Mouse (Mus musculus): ENCODE results near the gene Mr1.
"Not testable (repeated sequence)": the region's sequence is repeated elsewhere in the genome, so short reads cannot be mapped to it uniquely, and the experiment has no call there.

Gene Mr1

DNA sequence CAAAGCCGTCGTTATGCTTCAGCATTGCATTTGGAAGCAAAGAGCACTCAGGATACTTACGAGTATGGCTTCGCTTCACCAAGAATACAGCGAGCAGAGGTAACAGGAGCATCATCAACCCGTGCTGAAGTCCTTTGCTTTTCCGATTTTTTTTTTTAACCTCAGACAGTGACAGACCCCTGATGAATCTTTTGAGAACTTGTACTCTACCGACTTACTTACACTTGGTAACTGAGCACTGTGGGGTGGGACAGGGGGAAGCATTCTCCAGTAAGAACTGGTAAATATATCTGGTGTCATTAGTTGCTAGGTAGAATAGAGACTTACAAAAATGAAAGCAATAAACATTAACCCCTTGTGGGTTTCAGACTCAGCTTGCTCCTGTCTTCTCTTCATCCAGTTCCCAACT is at the start of gene Mr1:
Mr1 (minus strand) TSS at position 243 of the 409 bp plus-strand sequence.
- H3K27me3 ChIP-seq (ENCODE audit: control insufficient read depth, insufficient read depth, low read length, poor library complexity, severe bottlenecking) = no peaks in the 10 kb centered on the region
- DNase-seq (ENCODE audit: low read depth, low spot score) = peak; percentile 85
- H3K36me3 ChIP-seq (ENCODE audit: control insufficient read depth, insufficient read depth, low read length, poor library complexity, severe bottlenecking) = no peaks in the 10 kb centered on the region

DNA sequence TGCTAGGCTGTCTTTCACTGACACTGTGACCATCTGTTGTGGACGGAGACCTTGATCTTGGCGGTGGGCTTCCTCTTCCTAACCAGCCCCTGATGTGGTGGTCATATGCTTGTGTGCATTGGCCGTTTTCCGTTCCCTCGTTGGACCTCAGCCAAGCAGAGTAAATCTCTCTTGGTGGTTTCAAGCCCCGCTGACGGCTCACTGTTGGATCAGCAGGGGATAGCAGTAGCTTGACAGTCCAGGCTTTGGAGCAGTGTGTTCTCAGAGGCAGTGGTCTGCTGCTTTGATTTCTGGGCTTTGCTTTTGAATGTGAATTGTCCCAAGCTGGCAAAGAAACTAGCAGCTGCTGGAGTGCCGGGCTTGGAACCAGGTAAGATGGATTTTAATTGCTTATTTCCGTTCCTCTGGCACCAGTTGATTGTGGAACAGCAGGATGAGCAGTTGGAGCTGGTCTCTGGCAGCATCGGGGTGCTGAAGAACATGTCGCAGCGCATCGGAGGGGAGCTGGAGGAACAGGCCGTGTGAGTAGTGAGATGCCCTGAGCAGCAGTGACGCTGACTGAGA is 46.3 kb upstream of the Mr1 start:
- no peak for DNase-seq (ENCODE audit: low read depth, low spot score)
- H3K36me3 ChIP-seq (ENCODE audit: control insufficient read depth, insufficient read depth, low read length, poor library complexity, severe bottlenecking) = peaks cover 10% of the 10 kb centered on the region; the same call in 1 of the 2 replicates

GRCm38 (mm10) chr1:155191671-155192070 is 45.1 kb upstream of the Mr1 start:
- peaks cover 12% of the 10 kb centered on the region; the same call in 1 of the 2 replicates for H3K36me3 ChIP-seq (ENCODE audit: control insufficient read depth, insufficient read depth, low read length, poor library complexity, severe bottlenecking)
- DNase-seq (ENCODE audit: low read depth, low spot score) = no peak
- H3K27me3 ChIP-seq (ENCODE audit: control insufficient read depth, insufficient read depth, low read length, poor library complexity, severe bottlenecking) = no peaks in the 10 kb centered on the region

More for the DNA sequence above, 46.3 kb upstream of the Mr1 start:
- H3K27me3 ChIP-seq (ENCODE audit: control insufficient read depth, insufficient read depth, low read length, poor library complexity, severe bottlenecking) = no peaks in the 10 kb centered on the region

GRCm38 (mm10) chr1:155191219-155191618 is 44.6 kb upstream of the Mr1 start:
- DNase-seq (ENCODE audit: low read depth, low spot score) = no peak
- Histone ChIP-seq H3K36me3 (ENCODE audit: control insufficient read depth, insufficient read depth, low read length, poor library complexity, severe bottlenecking) (peaks cover 12% of the 10 kb centered on the region; the same call in 1 of the 2 replicates), H3K27me3 (ENCODE audit: control insufficient read depth, insufficient read depth, low read length, poor library complexity, severe bottlenecking) (no peaks in the 10 kb centered on the region)

- H3K27me3 ChIP-seq (ENCODE audit: control insufficient read depth, insufficient read depth, low read length, poor library complexity, severe bottlenecking) = no peaks in the 10 kb centered on the region
- DNase-seq (ENCODE audit: low read depth, low spot score) = no peak
- H3K36me3 ChIP-seq (ENCODE audit: control insufficient read depth, insufficient read depth, low read length, poor library complexity, severe bottlenecking) = peaks cover 12% of the 10 kb centered on the region; the same call in 1 of the 2 replicates
Observed at GRCm38 (mm10) chr1:155188656-155189055, 42.0 kb upstream of the Mr1 start.

DNA sequence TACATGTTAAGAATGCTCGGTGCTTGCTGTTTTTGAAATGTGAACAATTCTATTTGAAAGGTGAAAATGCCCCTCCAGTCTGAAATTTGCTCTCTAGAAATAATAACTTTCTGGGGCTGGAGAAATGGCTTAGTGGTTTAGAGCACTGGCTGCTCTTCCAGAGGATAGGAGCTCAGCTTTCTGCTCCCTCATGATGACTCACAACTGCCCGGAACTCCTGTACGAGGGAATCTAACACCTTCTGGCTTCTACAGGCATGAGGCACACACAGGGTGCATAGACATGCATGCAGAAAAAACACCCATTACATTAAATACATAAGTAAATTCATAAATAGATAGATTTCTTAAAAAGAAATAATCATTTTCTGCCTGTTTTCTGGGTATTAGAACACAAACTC is 37.6 kb upstream of the Mr1 start:
- Histone ChIP-seq H3K27me3 (ENCODE audit: control insufficient read depth, insufficient read depth, low read length, poor library complexity, severe bottlenecking) (no peaks in the 10 kb centered on the region), H3K36me3 (ENCODE audit: control insufficient read depth, insufficient read depth, low read length, poor library complexity, severe bottlenecking) (peaks cover 7% of the 10 kb centered on the region; the same call in 1 of the 2 replicates)
- DNase-seq (ENCODE audit: low read depth, low spot score) = no peak

- Histone ChIP-seq H3K36me3 (ENCODE audit: control insufficient read depth, insufficient read depth, low read length, poor library complexity, severe bottlenecking) (peaks cover 5% of the 10 kb centered on the region; the same call in 1 of the 2 replicates), H3K27me3 (ENCODE audit: control insufficient read depth, insufficient read depth, low read length, poor library complexity, severe bottlenecking) (no peaks in the 10 kb centered on the region)
- DNase-seq (ENCODE audit: low read depth, low spot score) = no peak
Observed at GRCm38 (mm10) chr1:155178192-155178924, 31.7 kb upstream of the Mr1 start.

GRCm38 (mm10) chr1:155174424-155174823 is 27.8 kb upstream of the Mr1 start:
- H3K36me3 ChIP-seq (ENCODE audit: control insufficient read depth, insufficient read depth, low read length, poor library complexity, severe bottlenecking) = peaks cover 4% of the 10 kb centered on the region; the same call in 1 of the 2 replicates
- DNase-seq (ENCODE audit: low read depth, low spot score) = no peak
- H3K27me3 ChIP-seq (ENCODE audit: control insufficient read depth, insufficient read depth, low read length, poor library complexity, severe bottlenecking) = no peaks in the 10 kb centered on the region

GRCm38 (mm10) chr1:155173644-155174016 is 27.0 kb upstream of the Mr1 start:
- not testable (repeated sequence) for H3K27me3 ChIP-seq (ENCODE audit: control insufficient read depth, insufficient read depth, low read length, poor library complexity, severe bottlenecking); H3K36me3 ChIP-seq (ENCODE audit: control insufficient read depth, insufficient read depth, low read length, poor library complexity, severe bottlenecking); DNase-seq (ENCODE audit: low read depth, low spot score)

DNA sequence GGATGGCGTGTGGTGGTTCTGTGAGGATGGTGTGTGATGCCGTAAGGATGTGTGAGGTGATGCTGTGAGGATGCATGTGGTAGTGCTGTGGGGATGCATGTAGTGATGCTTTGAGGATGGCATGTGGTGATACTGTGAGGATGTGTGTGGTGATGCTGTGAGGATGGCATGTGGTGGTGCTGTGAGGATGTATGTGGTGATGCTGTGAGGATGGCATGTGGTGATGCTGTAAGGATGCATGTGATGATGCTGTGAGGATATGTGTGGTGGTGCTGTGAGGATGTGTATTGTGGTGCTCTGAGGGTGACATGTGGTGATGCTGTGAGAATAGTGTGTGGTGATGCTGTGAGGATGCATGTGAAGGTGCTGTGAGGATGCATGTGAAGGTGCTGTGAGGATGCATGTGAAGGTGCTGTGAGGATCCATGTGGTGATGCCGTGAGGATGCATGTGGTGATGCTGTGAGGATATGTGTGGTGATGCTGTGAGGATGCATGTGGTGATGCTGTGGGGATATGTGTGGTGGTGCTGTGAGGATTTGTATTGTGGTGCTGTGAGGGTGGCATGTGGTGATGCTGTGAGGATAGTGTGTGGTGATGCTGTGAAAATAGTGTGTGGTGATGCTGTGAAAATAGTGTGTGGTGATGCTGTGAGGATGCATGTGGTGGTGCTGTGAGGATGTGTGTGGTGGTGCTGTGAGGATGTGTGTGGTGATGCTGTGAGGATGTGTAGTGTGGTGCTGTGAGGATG is 26.5 kb upstream of the Mr1 start:
- no peak for DNase-seq (ENCODE audit: low read depth, low spot score)
- no peaks in the 10 kb centered on the region for H3K27me3 ChIP-seq (ENCODE audit: control insufficient read depth, insufficient read depth, low read length, poor library complexity, severe bottlenecking)
- peaks cover 2% of the 10 kb centered on the region; the same call in 1 of the 2 replicates for H3K36me3 ChIP-seq (ENCODE audit: control insufficient read depth, insufficient read depth, low read length, poor library complexity, severe bottlenecking)

- H3K27me3 ChIP-seq (ENCODE audit: control insufficient read depth, insufficient read depth, low read length, poor library complexity, severe bottlenecking) = no peaks in the 10 kb centered on the region
- no peaks in the 10 kb centered on the region for H3K36me3 ChIP-seq (ENCODE audit: control insufficient read depth, insufficient read depth, low read length, poor library complexity, severe bottlenecking)
Observed at GRCm38 (mm10) chr1:155169935-155170334, 23.3 kb upstream of the Mr1 start.

DNA sequence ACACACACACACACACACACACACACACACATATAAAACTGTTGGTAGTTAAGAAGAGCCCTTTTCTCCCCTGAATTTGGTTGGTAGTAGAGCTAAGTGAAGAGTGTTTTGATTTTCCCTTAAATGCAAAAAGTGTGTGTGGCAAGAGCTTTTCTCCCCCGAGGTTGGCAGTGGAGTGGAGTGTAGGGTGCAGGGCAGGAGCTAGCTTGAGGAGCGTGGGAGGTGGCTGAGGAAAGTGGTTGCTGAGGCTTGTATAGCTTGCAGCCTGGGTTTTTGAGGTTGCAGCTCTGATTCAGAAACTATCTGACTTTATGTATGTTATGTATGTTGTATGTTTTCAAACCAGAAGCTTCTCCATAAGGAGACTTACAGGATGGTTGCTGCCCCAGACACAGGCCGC is 20.8 kb upstream of the Mr1 start:
- Histone ChIP-seq H3K36me3 (ENCODE audit: control insufficient read depth, insufficient read depth, low read length, poor library complexity, severe bottlenecking) (no peaks in the 10 kb centered on the region), H3K27me3 (ENCODE audit: control insufficient read depth, insufficient read depth, low read length, poor library complexity, severe bottlenecking) (no peaks in the 10 kb centered on the region)
- no peak for DNase-seq (ENCODE audit: low read depth, low spot score)

More at GRCm38 (mm10) chr1:155169935-155170334, 23.3 kb upstream of the Mr1 start:
- DNase-seq (ENCODE audit: low read depth, low spot score) = no peak

DNA sequence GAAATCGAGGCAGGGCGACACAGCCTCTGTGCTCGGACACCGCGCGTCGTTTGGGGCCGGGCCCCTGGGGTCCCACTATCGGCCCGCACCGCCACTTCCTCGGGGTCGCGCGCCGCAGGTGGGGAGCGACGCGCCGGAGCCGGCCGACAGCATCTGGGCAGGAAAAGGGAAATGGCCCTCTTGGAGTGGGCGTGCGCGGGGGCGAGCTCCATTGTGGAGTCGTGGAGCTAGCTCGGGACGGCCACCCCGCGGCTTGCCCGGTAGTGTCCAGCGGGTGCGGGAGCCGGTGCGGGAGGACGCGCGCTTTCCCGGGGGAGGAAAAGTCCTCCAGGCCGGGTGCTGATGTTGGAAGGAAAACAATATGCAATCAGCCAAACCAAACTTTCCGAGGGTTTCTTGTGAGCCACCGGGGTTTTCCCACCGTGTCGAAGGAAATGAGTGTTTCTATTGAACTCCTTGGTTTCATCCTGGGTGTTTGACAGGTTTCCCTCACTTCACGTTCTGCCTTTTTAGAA is 12.4 kb upstream of the Mr1 start:
- peak; percentile 56 for DNase-seq (ENCODE audit: low read depth, low spot score)
- Histone ChIP-seq H3K36me3 (ENCODE audit: control insufficient read depth, insufficient read depth, low read length, poor library complexity, severe bottlenecking) (no peaks in the 10 kb centered on the region), H3K27me3 (ENCODE audit: control insufficient read depth, insufficient read depth, low read length, poor library complexity, severe bottlenecking) (no peaks in the 10 kb centered on the region)

- Histone ChIP-seq H3K36me3 (ENCODE audit: control insufficient read depth, insufficient read depth, low read length, poor library complexity, severe bottlenecking) (no peaks in the 10 kb centered on the region), H3K27me3 (ENCODE audit: control insufficient read depth, insufficient read depth, low read length, poor library complexity, severe bottlenecking) (no peaks in the 10 kb centered on the region)
- peak; percentile 99 for DNase-seq (ENCODE audit: low read depth, low spot score)
Observed at GRCm38 (mm10) chr1:155158141-155158969, 11.7 kb upstream of the Mr1 start, which contains the start of gene Stx6. Gene Stx6, plus strand, starts transcription at chr1:155158715.

Data from splenic B cell, adult 2 months (primary cell).